Mouse (Mus musculus) embryonic stem cell, embryonic (primary cell): ENCODE measurements around the gene Ptdss2.

Experiments
- CTCF ChIA-PET, 4 experiments: fragments of 300-600 bp in 2 of 4; fragments of 350-600 bp in 2 of 4; sonication (Branson Sonifier 250); formaldehyde crosslinking; loops; one replicate each; lab custom pipeline; 2022; ENCODE audit warnings: inconsistent platforms in 2 of 4; lab: Charles Lee
- POLR2A ChIA-PET, 4 experiments: fragments of 300-600 bp in 2 of 4; fragments of 350-600 bp in 2 of 4; sonication (Branson Sonifier 250); formaldehyde crosslinking; loops; one replicate each; lab custom pipeline; 2022; ENCODE audit warnings: antibody characterized with exemption in 4 of 4, inconsistent platforms in 1 of 4; lab: Charles Lee

Ptdss2 gene

DNA sequence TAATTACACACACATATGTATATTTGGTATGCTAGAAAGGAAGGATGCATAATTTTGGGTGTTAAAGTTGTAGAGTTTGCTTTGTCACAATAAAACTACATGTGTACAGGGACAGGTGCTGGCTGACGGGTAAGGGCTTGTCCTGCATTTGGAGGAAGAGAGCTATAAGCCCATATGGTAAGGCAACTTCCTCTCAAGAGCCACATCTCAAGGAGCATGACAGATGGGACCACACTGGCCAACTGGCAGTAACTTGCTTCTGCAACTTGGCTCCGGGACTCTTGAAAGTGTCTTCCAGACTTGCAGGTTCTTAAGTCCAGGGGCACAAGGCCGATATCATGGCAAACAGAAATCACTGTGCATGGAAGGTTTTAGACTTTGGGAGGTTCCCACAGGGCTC is 22.5 kb downstream of the Ptdss2 start:
- ChIA-PET POLR2A (interaction anchor here in 2 of 4 experiments (1.0 to 6.9 kb wide), 14 partner anchors 10 to 53 kb away, joined by 3 to 77 read pairs (median 4); partner anchors contain the start of genes Ptdss2 (in 1 of the 2), Rnh1 (in 1 of the 2) and Sigirr (in 1 of the 2)), CTCF (interaction anchor here in 3 of 4 experiments (0.6 to 1.4 kb wide), 7 partner anchors 14 to 229 kb away, joined by 3 to 5 read pairs (median 3); partner anchors contain the start of gene Rnh1 (in 2 of the 3))

GRCm38 (mm10) chr7:141145403-141145802 is 23.2 kb downstream of the Ptdss2 start:
- CTCF ChIA-PET, result interaction anchor here (0.5 to 1.4 kb wide), 8 partner anchors 13 to 1445 kb away, joined by 3 to 5 read pairs (median 3); partner anchors contain the start of genes Rnh1 (in 2 of the 4) and Odf3 (in 1 of the 4)
- POLR2A ChIA-PET, result interaction anchor here in 3 of 4 experiments (0.6 to 6.9 kb wide), 20 partner anchors 11 to 155 kb away, joined by 3 to 77 read pairs (median 4); partner anchors contain the start of genes Ptdss2 (in 1 of the 3), Rassf7 (in 1 of the 3), Rnh1 (in 1 of the 3) and Sigirr (in 1 of the 3)

DNA sequence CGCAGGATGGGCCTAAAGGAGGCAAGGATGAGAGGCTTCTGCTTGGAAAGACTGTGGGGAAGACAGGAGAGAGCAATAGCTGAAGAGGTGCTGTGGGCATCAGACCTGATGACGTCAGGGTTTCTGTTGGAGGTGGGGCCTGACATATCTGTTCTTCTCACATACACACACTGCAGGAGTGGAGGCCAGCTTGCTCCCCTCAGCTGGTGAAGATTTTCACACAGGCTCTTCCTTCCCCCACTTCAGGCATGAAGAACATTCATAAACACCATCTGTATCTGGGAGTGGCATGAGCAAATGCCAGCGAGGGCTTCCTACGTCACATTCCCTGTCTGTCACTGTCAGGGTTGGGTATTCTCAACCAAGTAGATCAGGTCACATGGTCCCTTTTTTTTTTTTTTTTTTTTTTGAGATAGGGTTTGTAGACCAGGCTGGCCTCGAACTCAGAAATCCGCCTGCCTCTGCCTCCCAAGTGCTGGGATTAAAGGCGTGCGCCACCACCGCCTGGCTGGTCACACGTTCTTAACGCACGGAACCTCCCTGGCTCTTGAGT is 23.9 kb downstream of the Ptdss2 start:
- ChIA-PET POLR2A (interaction anchor here (0.6 to 6.9 kb wide), 17 partner anchors 11 to 156 kb away, joined by 3 to 77 read pairs (median 5); partner anchors contain the start of genes Ptdss2 (in 2 of the 4), Rassf7 (in 1 of the 4) and Rnh1 (in 1 of the 4)), CTCF (interaction anchor here in 3 of 4 experiments (0.5 to 1.4 kb wide), 4 partner anchors 31 to 1446 kb away, joined by 3 to 5 read pairs (median 4); partner anchors contain the start of gene Odf3 (in 1 of the 3))

DNA sequence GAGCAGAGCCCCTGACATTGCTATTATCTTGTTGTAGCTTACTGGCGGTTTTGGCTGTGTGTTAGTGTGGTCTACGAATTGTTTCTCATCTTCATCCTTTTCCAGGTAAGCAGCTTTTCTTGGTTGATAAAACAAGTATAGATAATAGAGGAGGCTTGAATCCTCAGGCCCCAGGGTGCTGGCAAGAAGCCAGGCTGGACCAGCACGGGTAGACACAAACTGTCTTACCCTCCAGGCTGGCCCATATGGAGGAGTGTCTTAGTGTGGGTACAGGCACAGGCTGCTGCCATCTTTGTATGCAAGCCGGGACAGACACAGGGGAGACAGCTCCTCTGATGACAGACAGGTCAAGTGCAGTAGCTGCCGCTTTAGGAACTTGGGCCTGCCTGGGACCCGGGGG is 24.9 kb downstream of the Ptdss2 start:
- POLR2A ChIA-PET, result interaction anchor here in 3 of 4 experiments (0.6 to 6.9 kb wide), 22 partner anchors 11 to 268 kb away, joined by 3 to 77 read pairs (median 8); partner anchors contain the start of genes Ptdss2 (in 3 of the 3), Rassf7 (in 2 of the 3), Sigirr (in 2 of the 3) and B4galnt4 (in 1 of the 3)
- CTCF ChIA-PET, result interaction anchor here in 3 of 4 experiments (0.6 to 1.1 kb wide), 5 partner anchors 24 to 282 kb away, joined by 3 to 5 read pairs (median 3); partner anchors contain the start of gene Cend1 (in 1 of the 3)

- ChIA-PET CTCF (interaction anchor here in 3 of 4 experiments (0.6 to 2.2 kb wide), 10 partner anchors 8 to 353 kb away, joined by 3 to 8 read pairs (median 4); partner anchors contain the start of genes Ptdss2 (in 1 of the 3), Rassf7 (in 1 of the 3) and Sigirr (in 1 of the 3)), POLR2A (interaction anchor here (0.6 to 6.9 kb wide), 52 partner anchors 9 to 328 kb away, joined by 3 to 77 read pairs (median 4); partner anchors contain the start of genes Ptdss2 (in 3 of the 4), Rassf7 (in 2 of the 4), Taldo1 (in 2 of the 4) and B4galnt4 (in 1 of the 4))
These were observed 26.5 kb downstream of the Ptdss2 start for GRCm38 (mm10) chr7:141148639-141149038.

DNA sequence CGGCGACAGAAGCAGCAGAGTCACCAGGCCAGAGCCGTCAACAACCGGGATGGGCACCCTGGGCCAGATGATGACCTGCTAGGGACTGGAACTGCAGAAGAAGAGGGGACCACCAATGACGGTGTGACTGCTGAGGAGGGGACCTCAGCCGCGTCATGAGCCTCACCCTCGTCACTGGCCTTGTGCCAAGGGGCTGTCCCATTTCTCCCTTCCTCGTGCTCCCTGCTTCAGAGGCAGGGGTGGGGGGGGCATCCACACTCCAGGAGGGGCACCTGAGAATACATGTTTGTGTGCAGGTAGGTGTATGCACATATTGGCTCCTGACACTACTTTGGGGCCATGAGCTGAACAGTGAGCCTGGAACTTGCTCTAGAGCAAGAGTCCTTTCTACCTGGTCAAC is 33.2 kb downstream of the Ptdss2 start:
- ChIA-PET CTCF (interaction anchor here in 1 of 4 experiments (1.2 kb wide), 1 partner anchor 67 kb away, joined by 3 read pairs; no protein-coding TSS in a partner anchor), POLR2A (interaction anchor here in 2 of 4 experiments (1.3 to 4.6 kb wide), 4 partner anchors 8 to 57 kb away, joined by 3 to 20 read pairs (median 4); no protein-coding TSS in a partner anchor)

GRCm38 (mm10) chr7:141164397-141164796 is 42.2 kb downstream of the Ptdss2 start:
- CTCF ChIA-PET, result interaction anchor here in 2 of 4 experiments (0.6 to 2.6 kb wide), 7 partner anchors 12 to 261 kb away, joined by 3 to 6 read pairs (median 3); no protein-coding TSS in a partner anchor
- POLR2A ChIA-PET, result interaction anchor here (0.6 to 10.4 kb wide), 30 partner anchors 8 to 191 kb away, joined by 3 to 77 read pairs (median 4); partner anchors contain the start of genes Ptdss2 (in 2 of the 4), Rnh1 (in 2 of the 4), Hras (in 1 of the 4) and Lrrc56 (in 1 of the 4)

GRCm38 (mm10) chr7:141164850-141165249 is 42.7 kb downstream of the Ptdss2 start:
- CTCF ChIA-PET, result interaction anchor here in 2 of 4 experiments (0.6 to 2.6 kb wide), 6 partner anchors 12 to 22 kb away, joined by 3 to 6 read pairs (median 4); no protein-coding TSS in a partner anchor
- POLR2A ChIA-PET, result interaction anchor here in 3 of 4 experiments (0.6 to 10.4 kb wide), 23 partner anchors 8 to 191 kb away, joined by 3 to 77 read pairs (median 4); partner anchors contain the start of genes Ptdss2 (in 2 of the 3), Rassf7 (in 1 of the 3) and Rnh1 (in 1 of the 3)

GRCm38 (mm10) chr7:141167901-141168517 is 45.8 kb downstream of the Ptdss2 start:
- POLR2A ChIA-PET, result interaction anchor here in 3 of 4 experiments (0.5 to 10.4 kb wide), 20 partner anchors 11 to 1035 kb away, joined by 3 to 77 read pairs (median 4); partner anchors contain the start of genes Sigirr (in 2 of the 3), Ptdss2 (in 1 of the 3) and Rassf7 (in 1 of the 3)
- CTCF ChIA-PET, result interaction anchor here in 1 of 4 experiments (1.0 kb wide), 1 partner anchor 8 kb away, joined by 4 read pairs; no protein-coding TSS in a partner anchor

GRCm38 (mm10) chr7:141168518-141168953 is 46.4 kb downstream of the Ptdss2 start:
- ChIA-PET CTCF (interaction anchor here in 1 of 4 experiments (1.0 kb wide), 1 partner anchor 8 kb away, joined by 4 read pairs; no protein-coding TSS in a partner anchor), POLR2A (interaction anchor here in 3 of 4 experiments (0.8 to 10.4 kb wide), 16 partner anchors 14 to 260 kb away, joined by 3 to 77 read pairs (median 4); partner anchors contain the start of genes Sigirr (in 2 of the 3), Ptdss2 (in 1 of the 3) and Rassf7 (in 1 of the 3))

DNA sequence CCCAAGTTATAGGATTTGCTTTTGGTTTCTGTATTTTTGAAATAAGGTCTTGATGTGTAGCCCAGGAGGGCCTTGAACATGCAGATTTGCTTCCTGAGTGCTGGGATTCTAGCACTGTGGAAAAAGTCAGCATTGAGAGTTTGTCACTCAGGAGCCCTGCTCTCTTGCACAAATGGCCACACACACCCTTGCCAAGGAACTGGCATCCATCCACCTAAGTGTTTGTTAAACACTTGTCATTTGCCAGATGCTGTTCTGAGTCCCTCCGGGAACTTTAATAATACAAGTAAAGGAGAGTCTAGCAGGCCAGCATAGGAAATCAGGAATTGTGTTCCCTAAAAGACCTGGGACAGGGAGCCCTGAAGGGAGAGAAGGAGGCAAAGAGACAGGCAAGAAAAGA is 47.1 kb downstream of the Ptdss2 start:
- ChIA-PET CTCF (no interaction called here), POLR2A (interaction anchor here in 2 of 4 experiments (0.8 to 10.4 kb wide), 7 partner anchors 14 to 78 kb away, joined by 3 to 77 read pairs (median 3); partner anchors contain the start of gene Sigirr (in 1 of the 2))

DNA sequence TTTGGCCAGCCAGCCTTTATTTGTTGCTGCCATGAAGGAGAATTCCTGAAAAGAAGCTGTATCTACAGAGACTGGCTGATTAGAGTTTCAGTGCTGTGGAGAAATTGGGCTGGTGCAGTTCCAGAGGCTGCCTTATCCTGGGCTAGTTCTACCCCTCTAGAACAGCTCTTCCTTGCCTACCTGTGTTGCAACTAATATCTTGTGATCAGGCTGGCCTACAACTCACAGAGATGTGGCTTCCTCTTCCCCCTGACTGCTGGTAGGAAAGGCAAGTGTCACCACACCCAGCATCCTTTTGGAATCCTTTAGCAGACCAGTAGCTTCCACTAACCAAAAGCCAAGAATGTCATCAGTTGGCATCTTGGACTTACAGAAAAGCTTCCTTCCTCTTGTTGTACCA is 47.7 kb downstream of the Ptdss2 start:
- ChIA-PET CTCF (no interaction called here), POLR2A (interaction anchor here in 2 of 4 experiments (0.8 to 1.4 kb wide), 6 partner anchors 8 to 78 kb away, joined by 3 to 6 read pairs (median 3); no protein-coding TSS in a partner anchor)

DNA sequence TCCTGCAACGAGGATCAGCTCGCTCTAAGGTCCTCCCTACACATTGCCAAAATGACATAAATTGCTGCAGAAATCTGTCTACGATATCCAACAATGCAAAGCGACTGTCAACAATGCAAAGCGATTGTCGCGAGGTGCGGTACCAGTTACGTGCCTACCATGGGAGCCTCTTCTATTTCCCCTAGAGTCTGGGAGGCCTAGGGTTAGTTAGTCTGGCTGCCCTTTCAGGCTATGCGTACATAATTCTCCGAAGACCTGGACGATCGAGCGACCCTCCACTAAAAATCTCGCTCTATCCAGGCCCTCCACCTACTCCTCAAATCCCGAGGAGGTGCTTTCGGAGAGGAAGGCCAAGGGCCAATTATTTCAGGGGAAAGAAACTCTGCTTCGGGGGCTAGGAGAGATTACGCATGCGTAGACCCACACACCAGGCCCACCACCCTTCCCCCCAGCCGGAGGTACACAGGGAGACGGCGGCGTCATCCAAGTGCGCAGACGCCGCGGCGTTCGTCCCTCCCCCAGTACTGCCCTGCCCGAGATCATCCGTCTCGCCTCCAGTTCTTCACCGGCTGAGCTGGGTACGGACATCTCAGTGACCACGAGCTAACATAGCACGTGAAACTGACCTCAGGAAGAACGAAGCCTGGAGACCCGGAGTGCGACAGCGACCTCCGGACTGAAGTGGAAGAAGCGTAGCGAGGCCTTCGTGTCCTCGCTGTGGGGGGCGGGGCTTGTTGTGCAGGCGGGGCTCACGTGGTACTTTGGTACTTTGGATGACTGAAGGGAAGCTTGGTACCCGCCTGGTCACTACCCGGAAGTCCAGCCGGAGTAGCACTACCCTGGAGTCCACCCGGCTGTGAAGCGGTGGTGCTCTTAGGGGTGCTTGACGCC is 50.2 kb downstream of the Ptdss2 start, which contains the start of gene Rnh1:
Gene Rnh1 (minus strand): TSS at position 742 of the 891 bp plus-strand sequence.
- CTCF ChIA-PET, result interaction anchor here in 3 of 4 experiments (0.6 to 1.6 kb wide), 8 partner anchors 27 to 277 kb away, joined by 3 to 5 read pairs (median 4); partner anchors contain the start of gene Rassf7 (in 1 of the 3)

DNA sequence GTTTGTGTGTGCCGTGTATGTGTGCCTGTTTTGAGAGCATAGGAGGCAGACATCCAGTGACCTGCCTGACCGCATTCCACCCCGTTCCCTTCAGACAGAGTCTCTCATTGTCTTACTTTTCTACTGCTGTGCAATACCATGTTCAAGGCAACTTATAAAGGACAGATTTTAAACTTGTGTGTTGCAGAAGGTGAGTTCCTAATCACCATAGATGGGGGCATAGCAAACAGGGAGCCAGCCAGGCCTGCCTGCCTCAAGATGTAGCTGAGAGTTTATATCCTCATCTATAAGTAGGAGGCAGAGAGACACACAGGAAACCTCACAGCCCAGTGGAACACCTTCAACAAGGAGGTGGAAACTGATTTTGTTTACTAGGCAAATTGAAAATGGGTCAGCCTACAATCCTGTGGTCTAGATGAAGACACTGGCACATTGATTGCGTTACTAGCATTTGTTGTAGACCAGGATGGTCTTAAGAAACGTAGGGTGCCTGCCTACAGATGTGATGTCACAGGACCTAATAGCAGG is 51.2 kb downstream of the Ptdss2 start:
- ChIA-PET POLR2A (interaction anchor here in 3 of 4 experiments (0.5 to 2.7 kb wide), 52 partner anchors 9 to 1249 kb away, joined by 3 to 20 read pairs (median 4); partner anchors contain the start of genes Rassf7 (in 3 of the 3), Hras (in 2 of the 3), Lrrc56 (in 2 of the 3) and Eps8l2 (in 1 of the 3)), CTCF (interaction anchor here in 1 of 4 experiments (0.6 to 1.6 kb wide), 5 partner anchors 28 to 265 kb away, joined by 3 to 6 read pairs (median 4); partner anchors contain the start of gene Rassf7)

More for the DNA sequence above, 50.2 kb downstream of the Ptdss2 start, which contains the start of gene Rnh1:
- POLR2A ChIA-PET, result interaction anchor here in 3 of 4 experiments (0.5 to 2.7 kb wide), 57 partner anchors 8 to 347 kb away, joined by 3 to 20 read pairs (median 4); partner anchors contain the start of genes Rassf7 (in 3 of the 3), Hras (in 2 of the 3), Lrrc56 (in 2 of the 3) and Ptdss2 (in 2 of the 3)

DNA sequence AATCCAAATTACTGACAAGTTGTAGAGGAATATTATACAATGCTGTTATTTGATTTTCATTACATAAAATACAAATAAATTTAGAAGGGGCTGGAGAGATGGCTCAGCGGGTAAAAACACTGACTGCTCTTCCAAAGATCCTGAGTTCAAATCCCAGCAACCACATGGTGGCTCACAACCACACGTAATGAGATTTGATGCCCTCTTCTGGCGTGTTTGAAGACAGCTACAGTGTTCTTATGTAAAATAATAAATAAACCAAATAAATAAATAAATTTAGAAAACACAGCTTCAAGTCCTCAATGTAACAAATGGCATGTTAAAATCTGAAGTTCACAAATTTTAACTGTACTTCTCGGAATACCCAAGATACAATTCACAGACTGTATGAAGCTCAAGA is 52.9 kb downstream of the Ptdss2 start:
- CTCF ChIA-PET, result interaction anchor here (0.8 to 2.8 kb wide), 15 partner anchors 17 to 272 kb away, joined by 3 to 17 read pairs (median 6); partner anchors contain the start of genes Hras (in 1 of the 4), Lrrc56 (in 1 of the 4) and Ptdss2 (in 1 of the 4)
- POLR2A ChIA-PET, result interaction anchor here in 3 of 4 experiments (0.6 to 1.6 kb wide), 7 partner anchors 10 to 188 kb away, joined by 3 to 6 read pairs (median 3); no protein-coding TSS in a partner anchor
